Mouse (Mus musculus): ENCODE results near the gene Prdx5. TPM values are rescaled to one million over a fixed set of nuclear protein-coding genes. Genes with fewer than 3 reads are reported as not detected.

Gene Prdx5
- polyA plus RNA-seq (2016; fragmentation: Nextera tagmentation; extraction: Ambion mirVana), result 122 and 131 TPM in 2 replicates

GRCm38 (mm10) chr19:6909507-6910289 is at the start of gene Prdx5, which contains the start of gene Trmt112:
Prdx5 (minus strand) TSS chr19:6910106.
Trmt112 (plus strand) TSS chr19:6909698.
- peak within 1 kb of the TSS; percentile 66 for H3K4me3 ChIP-seq
- H3K9me3 ChIP-seq (replicated peaks), result no peaks in the 10 kb centered on the region
- peaks cover 32% of the 10 kb centered on the region for H3K4me1 ChIP-seq
- H3K27me3 ChIP-seq (ENCODE audit: low read depth, poor library complexity, severe bottlenecking), result no peaks in the 10 kb centered on the region
- under 1% methylated on average over 65 of the region's 65 CpGs for WGBS
- H3K36me3 ChIP-seq, result peaks cover 66% of the 10 kb centered on the region
- peak; percentile 93 for DNase-seq (ENCODE audit: low spot score)
- peak within 1 kb of the TSS; percentile 89 for H3K27ac ChIP-seq

GRCm38 (mm10) chr19:6956461-6956860 is 46.6 kb upstream of the Prdx5 start:
- Histone ChIP-seq H3K27ac (no peak overlapping the region), H3K4me3 (no peak overlapping the region), H3K9me3 (replicated peaks) (no peaks in the 10 kb centered on the region), H3K36me3 (peaks cover 69% of the 10 kb centered on the region), H3K4me1 (peaks cover 21% of the 10 kb centered on the region), H3K27me3 (ENCODE audit: low read depth, poor library complexity, severe bottlenecking) (no peaks in the 10 kb centered on the region)
- 85% methylated on average over 10 of the region's 10 CpGs for WGBS
- DNase-seq (ENCODE audit: low spot score), result no peak

- 69% methylated on average over 7 of the region's 7 CpGs for WGBS
- no peaks in the 10 kb centered on the region for H3K27me3 ChIP-seq (ENCODE audit: low read depth, poor library complexity, severe bottlenecking)
- H3K27ac ChIP-seq, result 0 out of 2 replicates have a peak overlapping the region, but pooled peaks have one; percentile 10
- DNase-seq (ENCODE audit: low spot score), result no peak
- H3K36me3 ChIP-seq, result peaks cover 64% of the 10 kb centered on the region
- peaks cover 23% of the 10 kb centered on the region for H3K4me1 ChIP-seq
- H3K9me3 ChIP-seq (replicated peaks), result no peaks in the 10 kb centered on the region
- H3K4me3 ChIP-seq, result no peak overlapping the region
These were observed 45.5 kb upstream of the Prdx5 start for GRCm38 (mm10) chr19:6955424-6955823.

GRCm38 (mm10) chr19:6954046-6954445 is 44.1 kb upstream of the Prdx5 start:
- WGBS, result 56% methylated on average over 9 of the region's 9 CpGs
- peaks cover 33% of the 10 kb centered on the region for H3K4me1 ChIP-seq
- peak; percentile 61 for DNase-seq (ENCODE audit: low spot score)
- no peaks in the 10 kb centered on the region for H3K27me3 ChIP-seq (ENCODE audit: low read depth, poor library complexity, severe bottlenecking)
- H3K36me3 ChIP-seq, result peaks cover 51% of the 10 kb centered on the region
- no peaks in the 10 kb centered on the region for H3K9me3 ChIP-seq (replicated peaks)
- H3K27ac ChIP-seq, result no peak overlapping the region
- H3K4me3 ChIP-seq, result no peak overlapping the region

DNA sequence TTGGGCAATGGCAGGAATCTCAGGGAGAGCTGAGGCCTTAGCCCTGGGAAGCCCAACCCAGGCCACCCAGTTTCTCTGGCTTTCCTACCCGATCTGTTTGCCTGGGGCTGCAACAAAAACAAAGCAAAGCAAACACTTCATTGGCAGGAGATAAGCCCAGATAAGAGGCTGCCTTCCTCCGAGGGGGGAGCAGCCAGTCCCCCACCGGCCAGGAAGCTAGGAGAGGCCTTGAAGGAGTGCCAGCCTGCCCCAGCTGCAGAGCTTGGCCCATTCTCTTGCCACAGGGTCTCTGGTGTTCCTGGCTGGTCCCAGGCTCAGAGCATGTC is 42.8 kb upstream of the Prdx5 start:
- no peaks in the 10 kb centered on the region for H3K27me3 ChIP-seq (ENCODE audit: low read depth, poor library complexity, severe bottlenecking)
- peak overlapping the region; percentile 62 for H3K4me3 ChIP-seq
- peaks cover 33% of the 10 kb centered on the region for H3K4me1 ChIP-seq
- no peaks in the 10 kb centered on the region for H3K9me3 ChIP-seq (replicated peaks)
- H3K36me3 ChIP-seq, result peaks cover 37% of the 10 kb centered on the region
- DNase-seq (ENCODE audit: low spot score), result no peak
- 0 out of 2 replicates have a peak overlapping the region, but pooled peaks have one; percentile 89 for H3K27ac ChIP-seq
- 16% methylated on average over 3 of the region's 3 CpGs for WGBS

DNA sequence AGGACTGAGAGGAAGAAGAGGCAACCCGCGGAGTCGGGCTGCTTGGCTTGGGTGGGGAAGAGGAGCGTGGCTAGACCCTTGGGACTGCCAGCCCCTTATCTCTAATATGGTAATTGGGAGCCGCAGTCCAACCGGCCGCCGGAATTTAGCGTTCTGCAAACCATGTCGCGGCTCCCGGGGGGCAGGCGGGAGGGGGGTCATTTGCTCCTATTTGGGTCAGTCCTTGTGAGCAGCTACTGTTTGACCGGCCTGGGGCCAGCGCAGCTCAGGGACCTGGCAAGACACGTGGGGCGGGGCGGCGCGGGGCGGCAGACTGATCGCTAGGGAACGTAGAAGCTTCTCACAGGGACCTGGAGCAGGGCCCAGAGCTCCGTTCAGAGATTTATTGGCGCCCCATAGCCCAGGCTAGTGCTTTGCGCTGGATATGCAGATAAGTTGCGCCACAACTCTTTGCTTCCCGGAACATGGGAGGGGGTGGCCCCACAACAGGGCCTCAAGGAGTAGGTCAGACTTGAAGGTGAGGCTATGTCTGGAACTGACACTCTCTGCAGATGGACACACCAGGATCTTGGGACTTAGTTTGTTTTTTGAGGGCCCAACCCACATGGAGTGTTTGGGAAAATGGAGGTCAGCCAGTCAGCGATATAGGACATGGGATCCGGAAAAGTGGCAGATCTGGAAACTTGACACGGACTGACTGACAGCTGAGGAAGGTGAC is 42.2 kb upstream of the Prdx5 start:
- Histone ChIP-seq H3K4me3 (peak overlapping the region; percentile 62), H3K9me3 (replicated peaks) (no peaks in the 10 kb centered on the region), H3K4me1 (peaks cover 33% of the 10 kb centered on the region), H3K27ac (peak overlapping the region; percentile 89), H3K36me3 (peaks cover 32% of the 10 kb centered on the region), H3K27me3 (ENCODE audit: low read depth, poor library complexity, severe bottlenecking) (no peaks in the 10 kb centered on the region)
- WGBS, result 3% methylated on average over 31 of the region's 31 CpGs
- peak; percentile 72 for DNase-seq (ENCODE audit: low spot score)

DNA sequence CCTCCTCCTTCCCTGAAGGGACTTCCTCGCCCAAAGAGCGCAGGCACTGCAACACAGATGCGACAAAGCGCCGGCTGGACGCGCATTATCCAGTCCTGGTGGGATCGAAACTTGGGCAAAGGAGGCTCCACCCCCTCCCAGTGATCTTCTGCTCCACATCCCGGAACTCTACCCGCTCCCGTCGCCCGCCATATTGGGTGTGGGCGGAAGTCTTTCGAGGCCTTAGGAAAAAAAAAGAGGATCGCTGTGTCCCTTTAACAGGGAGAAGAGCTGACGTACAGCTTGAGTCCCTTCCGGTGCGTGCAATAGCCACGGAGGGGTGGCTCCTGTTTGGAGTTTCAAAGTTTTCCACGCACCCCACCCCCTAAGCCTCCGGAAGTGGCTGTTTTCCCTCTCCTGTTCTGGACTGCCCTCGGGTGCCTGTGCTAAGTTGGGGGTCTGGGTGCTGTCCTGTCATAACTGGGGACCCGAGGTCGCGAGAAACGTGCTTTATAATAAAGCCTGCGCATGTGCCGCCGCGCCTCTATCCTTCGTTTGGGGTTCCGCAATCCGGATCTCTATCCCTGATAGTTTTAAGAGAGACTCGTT is 41.6 kb upstream of the Prdx5 start:
- Histone ChIP-seq H3K27ac (peak overlapping the region; percentile 89), H3K4me3 (peak overlapping the region; percentile 62), H3K4me1 (peaks cover 33% of the 10 kb centered on the region), H3K9me3 (replicated peaks) (no peaks in the 10 kb centered on the region), H3K36me3 (peaks cover 26% of the 10 kb centered on the region), H3K27me3 (ENCODE audit: low read depth, poor library complexity, severe bottlenecking) (no peaks in the 10 kb centered on the region)
- DNase-seq (ENCODE audit: low spot score), result peak; percentile 91
- WGBS, result under 1% methylated on average over 35 of the region's 35 CpGs

DNA sequence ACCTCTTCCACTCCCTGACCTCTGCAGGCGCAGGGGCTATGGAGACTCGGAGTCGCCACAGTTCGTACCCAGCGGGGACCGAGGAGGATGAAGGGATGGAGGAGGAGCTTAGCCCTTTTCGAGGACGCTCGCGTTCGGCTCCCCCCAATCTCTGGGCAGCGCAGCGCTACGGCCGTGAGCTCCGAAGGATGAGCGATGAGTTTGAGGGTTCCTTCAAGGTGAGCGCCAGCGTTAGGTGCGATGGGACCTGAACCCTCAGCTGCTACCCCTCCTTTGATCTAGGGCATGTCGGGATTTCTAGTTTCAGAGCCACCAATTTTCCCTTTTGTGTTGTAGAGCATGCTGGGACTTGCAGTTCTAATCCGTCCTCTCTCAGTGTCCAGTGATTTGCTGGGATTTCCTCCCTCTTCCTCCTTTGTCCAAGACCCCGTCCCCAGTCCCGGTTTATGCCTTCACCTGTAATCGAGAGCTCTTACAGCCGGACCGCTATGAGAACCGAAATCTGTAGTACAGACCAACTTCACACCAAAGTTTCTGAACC is 40.8 kb upstream of the Prdx5 start:
- peak overlapping the region; percentile 89 for H3K27ac ChIP-seq
- DNase-seq (ENCODE audit: low spot score), result peak; percentile 77
- peak overlapping the region; percentile 62 for H3K4me3 ChIP-seq
- H3K36me3 ChIP-seq, result peaks cover 18% of the 10 kb centered on the region
- peaks cover 33% of the 10 kb centered on the region for H3K4me1 ChIP-seq
- WGBS, result under 1% methylated on average over 28 of the region's 28 CpGs
- H3K27me3 ChIP-seq (ENCODE audit: low read depth, poor library complexity, severe bottlenecking), result no peaks in the 10 kb centered on the region
- H3K9me3 ChIP-seq (replicated peaks), result no peaks in the 10 kb centered on the region

DNA sequence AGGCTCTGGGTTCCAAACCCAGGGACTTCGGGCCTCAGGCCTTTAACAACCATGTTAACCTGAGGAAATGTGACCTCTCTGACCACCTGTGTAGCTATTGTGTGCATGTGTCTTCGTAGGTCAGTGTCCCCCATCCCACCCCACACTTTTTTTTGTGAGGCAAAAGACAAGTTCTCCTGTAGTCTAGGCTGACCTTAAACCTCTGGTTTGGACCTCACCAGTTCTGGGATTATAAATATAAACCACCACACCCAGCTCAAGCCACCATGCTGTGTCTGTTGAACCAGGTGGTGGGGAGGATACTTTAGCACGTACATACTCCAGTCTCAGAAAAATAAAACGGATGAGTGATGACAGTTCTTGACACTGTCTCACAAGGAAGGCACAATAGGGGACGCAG is 40.0 kb upstream of the Prdx5 start:
- peak overlapping the region; percentile 62 for H3K4me3 ChIP-seq
- H3K36me3 ChIP-seq, result peaks cover 12% of the 10 kb centered on the region
- H3K27me3 ChIP-seq (ENCODE audit: low read depth, poor library complexity, severe bottlenecking), result no peaks in the 10 kb centered on the region
- WGBS, result 71% methylated on average over 5 of the region's 5 CpGs
- no peak for DNase-seq (ENCODE audit: low spot score)
- H3K9me3 ChIP-seq (replicated peaks), result no peaks in the 10 kb centered on the region
- H3K27ac ChIP-seq, result peak overlapping the region; percentile 89
- H3K4me1 ChIP-seq, result peaks cover 33% of the 10 kb centered on the region

DNA sequence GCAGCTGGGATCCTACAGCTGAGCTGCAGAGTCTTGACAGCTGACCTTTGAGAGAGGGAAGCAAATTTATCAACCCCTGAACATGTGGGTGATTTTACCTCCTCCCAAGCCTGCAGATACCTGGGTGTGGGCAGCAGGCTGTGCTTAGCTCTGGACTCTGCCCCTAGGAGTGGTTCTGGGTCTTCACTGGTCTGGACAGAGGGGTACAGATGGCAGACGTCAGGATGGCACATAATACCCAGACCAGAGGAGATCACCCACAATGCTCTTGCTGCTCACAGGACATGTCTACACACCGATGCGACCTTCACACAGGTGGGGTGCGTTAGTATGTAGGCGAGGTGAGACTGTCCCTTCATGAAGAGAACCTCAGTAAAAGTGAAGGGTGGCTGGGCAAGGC is 39.6 kb upstream of the Prdx5 start:
- DNase-seq (ENCODE audit: low spot score), result no peak
- Histone ChIP-seq H3K4me3 (0 out of 2 replicates have a peak overlapping the region, but pooled peaks have one; percentile 62), H3K9me3 (replicated peaks) (no peaks in the 10 kb centered on the region), H3K36me3 (peaks cover 9% of the 10 kb centered on the region), H3K27ac (peak overlapping the region; percentile 89; the same call in 1 of the 2 replicates), H3K4me1 (peaks cover 33% of the 10 kb centered on the region), H3K27me3 (ENCODE audit: low read depth, poor library complexity, severe bottlenecking) (no peaks in the 10 kb centered on the region)
- 93% methylated on average over 5 of the region's 5 CpGs for WGBS

- Histone ChIP-seq H3K4me1 (peaks cover 27% of the 10 kb centered on the region), H3K36me3 (peaks cover 3% of the 10 kb centered on the region), H3K27me3 (ENCODE audit: low read depth, poor library complexity, severe bottlenecking) (no peaks in the 10 kb centered on the region), H3K9me3 (replicated peaks) (no peaks in the 10 kb centered on the region), H3K27ac (no peak overlapping the region), H3K4me3 (no peak overlapping the region)
- 86% methylated on average over 4 of the region's 4 CpGs for WGBS
- no peak for DNase-seq (ENCODE audit: low spot score)
These were observed 38.3 kb upstream of the Prdx5 start for GRCm38 (mm10) chr19:6948186-6948585.

DNA sequence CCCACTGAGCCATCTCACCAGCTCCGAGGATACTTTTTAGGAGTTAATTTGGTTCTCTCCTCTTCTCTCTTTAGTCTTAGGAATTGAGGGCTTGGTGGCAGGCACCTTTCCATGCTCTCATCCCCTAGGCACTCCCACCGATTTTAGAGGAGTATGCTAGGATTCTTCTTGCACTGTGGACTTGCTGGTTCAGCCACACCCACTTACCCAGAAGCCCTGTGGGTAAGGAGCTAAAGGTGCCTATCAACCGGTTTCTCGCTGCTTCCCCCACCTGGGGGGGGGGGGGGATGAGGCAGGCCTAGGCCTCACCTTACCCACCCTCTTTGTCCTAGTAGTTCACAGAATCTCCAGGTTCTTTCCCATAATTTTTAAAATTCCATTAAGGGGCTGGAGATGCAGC is 37.8 kb upstream of the Prdx5 start:
- H3K27me3 ChIP-seq (ENCODE audit: low read depth, poor library complexity, severe bottlenecking), result no peaks in the 10 kb centered on the region

More for the DNA sequence above, 37.8 kb upstream of the Prdx5 start:
- H3K4me1 ChIP-seq, result peaks cover 27% of the 10 kb centered on the region
- no peak overlapping the region for H3K4me3 ChIP-seq
- no peak overlapping the region for H3K27ac ChIP-seq
- 63% methylated on average over 4 of the region's 4 CpGs for WGBS
- H3K9me3 ChIP-seq (replicated peaks), result no peaks in the 10 kb centered on the region
- peaks cover 3% of the 10 kb centered on the region for H3K36me3 ChIP-seq
- DNase-seq (ENCODE audit: low spot score), result no peak
